Mouse (Mus musculus) heart, embryonic 12.5 days (tissue): ENCODE measurements at regions not wholly inside any gene's neighbourhood (a gene's known extent, or its start where the extent isn't known, plus 50 kb on each side); places are given as distances from the start of the nearest gene placed in this dataset.

Experiments
- ATAC-seq: fragments of 200-750 bp; cut with Nextera tagmentation; 2 replicates; pipeline ENCODE4 v1.8.0; 2017; ENCODE audit warnings: moderate TSS enrichment, moderate library complexity; ENCODE audit not compliant: insufficient number of reproducible peaks, low FRiP score
- H3K27ac ChIP-seq: fragments of 300-500 bp; sonication (generic); 2 replicates; pipeline ENCODE4 v1.5.1; 2016; ENCODE audit warnings: mild to moderate bottlenecking, moderate library complexity; ENCODE audit not compliant: poor library complexity, severe bottlenecking
- H3K27me3 ChIP-seq: fragments of 300-500 bp; sonication (generic); replicated peaks from 2 replicates; pipeline ENCODE4 v1.6.1; 2016; ENCODE audit warnings: mild to moderate bottlenecking, moderate library complexity
- H3K36me3 ChIP-seq: fragments of 300-500 bp; sonication (generic); 2 replicates; pipeline ENCODE4 v1.6.1; 2016; ENCODE audit warnings: mild to moderate bottlenecking, moderate library complexity
- H3K4me1 ChIP-seq: fragments of 300-500 bp; sonication (generic); replicated peaks from 2 replicates; pipeline ENCODE4 v1.6.1; 2016; ENCODE audit warnings: mild to moderate bottlenecking
- H3K4me2 ChIP-seq: fragments of 300-500 bp; sonication (generic); 2 replicates; pipeline ENCODE4 v1.6.1; 2016; ENCODE audit warnings: mild to moderate bottlenecking, moderate library complexity
- H3K4me3 ChIP-seq: fragments of 300-500 bp; sonication (generic); 2 replicates; pipeline ENCODE4 v1.5.1; 2016; ENCODE audit warnings: mild to moderate bottlenecking
- H3K9ac ChIP-seq: fragments of 300-500 bp; sonication (generic); 2 replicates; pipeline ENCODE4 v1.6.1; 2016; ENCODE audit warnings: mild to moderate bottlenecking, moderate library complexity
- H3K9me3 ChIP-seq: fragments of 300-500 bp; sonication (generic); replicated peaks from 2 replicates; pipeline ENCODE4 v1.6.1; 2016; ENCODE audit warnings: mild to moderate bottlenecking, moderate library complexity
- WGBS: fragments of 180-500 bp; shearing (Covaris S2); methylation state at CpG from one replicate; pipeline ENCODE4 v1.1.7; 2016; 5-methylcytosine and 5-hydroxymethylcytosine counted together

DNA sequence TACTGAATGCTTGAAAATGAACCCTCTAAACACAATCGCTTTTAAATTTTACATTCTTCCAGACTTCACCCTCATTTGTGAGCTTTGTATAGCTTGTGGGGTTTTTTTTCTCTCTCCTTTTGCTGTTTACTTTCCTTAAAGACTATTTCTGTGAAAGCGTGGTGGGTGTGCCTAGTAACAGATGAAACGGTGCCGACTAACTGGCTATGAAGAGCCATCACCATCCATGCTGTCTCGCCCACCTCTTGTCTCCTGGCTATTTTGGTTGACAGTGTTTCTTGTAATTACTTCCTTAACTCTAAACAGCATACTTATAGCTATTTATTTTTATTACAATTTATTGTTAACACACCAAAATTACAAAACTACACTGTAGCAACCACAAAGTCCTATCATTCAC lies 85.6 kb upstream of the Slc35f3 start:
- ATAC-seq: no peak
- WGBS: 81% methylated on average over 5 of the region's 5 CpGs

GRCm38 (mm10) chr8:126214571-126214970 lies 83.8 kb upstream of the Slc35f3 start:
- WGBS: 69% methylated on average over 1 of the region's 1 CpGs
- no peaks in the 10 kb centered on the region for H3K9me3 ChIP-seq
- no peak overlapping the region for H3K4me3 ChIP-seq
- H3K9ac ChIP-seq: no peak overlapping the region
- H3K4me2 ChIP-seq: no peak overlapping the region
- H3K27ac ChIP-seq: no peak overlapping the region
- ATAC-seq: no peak
- H3K27me3 ChIP-seq: no peaks in the 10 kb centered on the region
- H3K36me3 ChIP-seq: no peaks in the 10 kb centered on the region
- H3K4me1 ChIP-seq: no peaks in the 10 kb centered on the region

More for the DNA sequence above, 85.6 kb upstream of the Slc35f3 start:
- Histone ChIP-seq H3K4me1 (no peaks in the 10 kb centered on the region), H3K9me3 (no peaks in the 10 kb centered on the region), H3K27ac (no peak overlapping the region), H3K4me3 (no peak overlapping the region), H3K4me2 (no peak overlapping the region), H3K27me3 (no peaks in the 10 kb centered on the region), H3K36me3 (no peaks in the 10 kb centered on the region), H3K9ac (no peak overlapping the region)

GRCm38 (mm10) chr8:126216391-126216790 lies 82.0 kb upstream of the Slc35f3 start:
- no peaks in the 10 kb centered on the region for H3K9me3 ChIP-seq
- no peak for ATAC-seq
- H3K36me3 ChIP-seq: no peaks in the 10 kb centered on the region
- no peak overlapping the region for H3K27ac ChIP-seq
- no peak overlapping the region for H3K4me3 ChIP-seq
- H3K27me3 ChIP-seq: no peaks in the 10 kb centered on the region
- no peak overlapping the region for H3K4me2 ChIP-seq
- H3K9ac ChIP-seq: no peak overlapping the region
- no peaks in the 10 kb centered on the region for H3K4me1 ChIP-seq
- 73% methylated on average over 5 of the region's 5 CpGs for WGBS

DNA sequence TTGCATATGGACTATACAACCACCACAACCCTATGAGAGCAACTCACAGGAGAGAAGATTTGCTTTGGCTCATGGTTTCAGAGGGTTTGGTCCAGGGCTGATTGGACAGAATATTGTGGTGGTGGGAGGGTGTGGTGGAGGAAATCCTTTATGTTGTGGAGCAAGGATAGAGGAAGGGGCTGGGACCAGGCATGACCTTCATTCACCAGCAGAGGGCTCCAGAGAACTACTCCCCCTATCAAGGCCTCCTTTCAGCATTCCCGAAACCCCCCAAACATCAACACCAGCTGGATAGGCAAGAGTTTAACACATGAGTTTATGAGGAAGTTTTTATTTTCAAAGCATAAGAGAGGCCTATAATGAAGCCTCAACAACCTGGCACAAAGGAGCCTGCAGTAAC lies 76.7 kb upstream of the Slc35f3 start:
- no peaks in the 10 kb centered on the region for H3K27me3 ChIP-seq
- H3K4me3 ChIP-seq: no peak overlapping the region
- no peaks in the 10 kb centered on the region for H3K4me1 ChIP-seq
- WGBS: 44% methylated on average over 1 of the region's 1 CpGs
- H3K27ac ChIP-seq: no peak overlapping the region
- no peaks in the 10 kb centered on the region for H3K9me3 ChIP-seq
- no peak overlapping the region for H3K9ac ChIP-seq
- no peak for ATAC-seq
- no peaks in the 10 kb centered on the region for H3K36me3 ChIP-seq
- no peak overlapping the region for H3K4me2 ChIP-seq

- no peaks in the 10 kb centered on the region for H3K27me3 ChIP-seq
- ATAC-seq: no peak
- no peaks in the 10 kb centered on the region for H3K36me3 ChIP-seq
- no peak overlapping the region for H3K4me3 ChIP-seq
- H3K9ac ChIP-seq: no peak overlapping the region
- H3K27ac ChIP-seq: no peak overlapping the region
- no peaks in the 10 kb centered on the region for H3K4me1 ChIP-seq
- 88% methylated on average over 1 of the region's 1 CpGs for WGBS
- H3K4me2 ChIP-seq: no peak overlapping the region
- H3K9me3 ChIP-seq: no peaks in the 10 kb centered on the region
Observed at GRCm38 (mm10) chr8:126231801-126232200, 66.6 kb upstream of the Slc35f3 start.

DNA sequence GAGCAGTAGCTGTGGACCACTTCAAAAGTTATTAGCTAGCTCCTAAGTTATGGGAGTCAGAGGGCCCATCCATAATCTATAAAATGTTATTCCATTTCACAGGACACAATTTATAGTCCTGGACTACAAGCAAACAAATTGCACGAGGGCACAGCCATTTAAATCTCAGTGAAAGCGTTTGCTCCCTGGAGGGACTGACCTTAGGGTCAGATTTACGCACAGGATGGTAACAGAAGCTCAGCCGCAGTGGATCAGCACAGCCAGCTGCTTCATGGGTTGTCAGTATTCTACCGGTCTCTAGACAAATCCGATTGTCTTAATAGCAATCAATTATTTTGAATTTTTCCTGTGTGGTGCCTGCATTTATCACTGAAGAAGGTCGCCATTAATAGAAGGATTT lies 65.8 kb upstream of the Slc35f3 start:
- Histone ChIP-seq H3K4me2 (no peak overlapping the region), H3K9me3 (no peaks in the 10 kb centered on the region), H3K4me3 (no peak overlapping the region), H3K36me3 (no peaks in the 10 kb centered on the region), H3K9ac (no peak overlapping the region), H3K27me3 (no peaks in the 10 kb centered on the region), H3K27ac (no peak overlapping the region), H3K4me1 (no peaks in the 10 kb centered on the region)
- 73% methylated on average over 7 of the region's 7 CpGs for WGBS
- no peak for ATAC-seq

- no peak overlapping the region for H3K9ac ChIP-seq
- no peaks in the 10 kb centered on the region for H3K4me1 ChIP-seq
- ATAC-seq: no peak
- 0 out of 2 replicates have a peak, but pooled peaks cover under 1% of the 10 kb centered on the region for H3K27me3 ChIP-seq
- no peak overlapping the region for H3K4me2 ChIP-seq
- no peak overlapping the region for H3K27ac ChIP-seq
- H3K36me3 ChIP-seq: no peaks in the 10 kb centered on the region
- no peak overlapping the region for H3K4me3 ChIP-seq
- H3K9me3 ChIP-seq: no peaks in the 10 kb centered on the region
Observed at GRCm38 (mm10) chr8:126239684-126240083, 58.7 kb upstream of the Slc35f3 start.

- no peaks in the 10 kb centered on the region for H3K4me1 ChIP-seq
- H3K9me3 ChIP-seq: no peaks in the 10 kb centered on the region
- no peak overlapping the region for H3K9ac ChIP-seq
- no peaks in the 10 kb centered on the region for H3K36me3 ChIP-seq
- no peak overlapping the region for H3K27ac ChIP-seq
- 38% methylated on average over 4 of the region's 4 CpGs for WGBS
- H3K4me2 ChIP-seq: no peak overlapping the region
- 0 out of 2 replicates have a peak, but pooled peaks cover 8% of the 10 kb centered on the region for H3K27me3 ChIP-seq
- H3K4me3 ChIP-seq: no peak overlapping the region
- no peak for ATAC-seq
Observed at GRCm38 (mm10) chr8:126244321-126244720, 54.0 kb upstream of the Slc35f3 start.
